Mouse (Mus musculus) activated CD4-positive, CD25-positive, alpha-beta regulatory T cell, adult 9 weeks (primary cell): Measurements from ENCODE around the gene Lrrk2. TPM values are rescaled to one million over a fixed set of nuclear protein-coding genes. Genes with fewer than 3 reads are reported as not detected.

Source experiments
- polyA plus RNA-seq: library from polyadenylated mRNA; unstranded; fragments of 100-300 nt; shearing (Covaris generic); gene quantifications from one replicate; pipeline ENCODE4 v1.2.1, GENCODE M21; 2017

Lrrk2 gene
- 0.62 TPM for polyA plus RNA-seq

GRCm38 (mm10) chr15:91672645-91673568 is at the start of gene Lrrk2:
Gene Lrrk2 (plus strand): TSS chr15:91673175.

DNA sequence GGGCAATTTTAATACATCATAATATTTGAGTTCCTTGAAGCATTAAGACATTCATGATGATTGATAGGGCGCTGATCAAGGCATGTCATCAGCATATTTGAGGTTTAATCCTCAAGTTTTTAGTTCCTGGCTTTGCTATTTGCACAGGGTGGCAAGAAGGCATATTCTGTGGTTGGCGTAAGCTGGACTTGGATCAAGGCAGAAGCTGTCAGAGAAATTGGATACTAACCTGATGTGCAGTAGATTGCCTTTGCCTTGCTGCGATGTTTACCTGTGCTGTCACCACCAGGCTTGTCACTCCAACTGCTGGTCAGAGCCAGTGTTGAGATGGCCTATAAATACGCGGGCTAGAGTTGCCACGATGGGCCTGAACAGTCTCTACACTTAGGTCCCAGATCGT is 165.0 kb downstream of the Lrrk2 start, which contains the start of gene Smgc:
Smgc (plus strand) TSS at position 301 of the 400 bp plus-strand sequence.

Other genes starting within 250 kb of the Lrrk2 start
- not detected for gene Slc2a13, start 99.9 kb upstream of the Lrrk2 start, polyA plus RNA-seq
- not detected for gene Smgc, start 165.1 kb downstream of the Lrrk2 start, polyA plus RNA-seq